Mouse (Mus musculus) C2C12 (cell line): ENCODE results near the gene Hephl1.

ENCODE experiments used
- CTCF ChIP-seq: IDR thresholded peaks from one replicate; pipeline ENCODE4 v1.5.1; 2011; ENCODE audit not compliant: control insufficient read depth, insufficient read depth, insufficient read length
- MAX ChIP-seq: IDR thresholded peaks from one replicate; pipeline ENCODE4 v1.6.1; 2011; ENCODE audit warnings: mild to moderate bottlenecking, control low read depth
- MYOD1 ChIP-seq: IDR thresholded peaks from one replicate; pipeline ENCODE4 v1.6.1; 2011; ENCODE audit warnings: low read depth; ENCODE audit not compliant: control insufficient read depth, insufficient read length
- USF1 ChIP-seq: IDR thresholded peaks from one replicate; pipeline ENCODE4 v1.6.1; 2011; ENCODE audit warnings: low read depth, mild to moderate bottlenecking, control low read depth, moderate library complexity

GRCm38 (mm10) chr9:15030771-15031170 is 81.1 kb downstream of the Hephl1 start:
- TF ChIP-seq MYOD1 (no peak), USF1 (no peak), MAX (no peak), CTCF (no peak)
